Mouse (Mus musculus) liver, adult 2 months (tissue): Measurements from ENCODE around the gene Myo18b.

Source experiments
- CTCF ChIP-seq: fragments of 200-500 bp; IDR thresholded peaks from 2 replicates; pipeline ENCODE4 v1.5.1; 2011; ENCODE audit warnings: low read depth, low read length, control low read depth
- POLR2A ChIP-seq: fragments of 200-500 bp; IDR thresholded peaks from 2 replicates; pipeline ENCODE4 v1.6.1; 2011; ENCODE audit warnings: low read length, control low read depth; ENCODE audit not compliant: insufficient read depth; ENCODE audit errors: extremely low read depth

DNA sequence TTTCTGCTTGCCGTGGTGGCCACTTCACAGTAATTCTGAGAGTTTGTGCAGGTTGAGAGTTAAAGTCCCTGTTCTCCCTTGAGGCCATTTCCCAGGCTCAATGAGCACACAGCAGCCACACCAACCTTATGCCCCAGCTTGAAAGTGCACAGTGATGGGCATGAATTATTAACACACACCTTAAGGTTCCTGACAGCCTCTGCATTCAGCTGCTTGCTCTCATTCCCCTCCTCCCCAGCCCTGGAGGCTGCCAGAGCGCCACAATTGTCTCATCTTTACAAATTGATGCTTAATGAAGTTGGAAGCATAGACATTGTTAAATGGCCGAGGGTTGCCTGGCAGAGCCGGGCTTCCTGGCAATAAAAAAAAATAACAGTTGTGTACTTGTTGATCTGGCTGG is 218.0 kb downstream of the Myo18b start:
- TF ChIP-seq POLR2A: no peak
- no peak for TF ChIP-seq CTCF
